Mouse (Mus musculus): Measurements from ENCODE around the gene Ybey.
A peak's percentile ranks its signal among the peaks of the same experiment; 100 is the strongest.

The Ybey gene

GRCm38 (mm10) chr10:76468203-76469162, at the start of gene Ybey, which contains the start of gene Mcm3ap:
Gene Ybey, minus strand, starts transcription at chr10:76469114.
Gene Mcm3ap, plus strand, starts transcription at chr10:76468927.
- peak; percentile 88 for DNase-seq

GRCm38 (mm10) chr10:76512965-76513583, 44.2 kb upstream of the Ybey start:
- DNase-seq, result no peak

GRCm38 (mm10) chr10:76505865-76506264, 37.0 kb upstream of the Ybey start:
- DNase-seq, result no peak

GRCm38 (mm10) chr10:76504271-76504943, 35.5 kb upstream of the Ybey start:
- DNase-seq, result no peak

GRCm38 (mm10) chr10:76497522-76497921, 28.6 kb upstream of the Ybey start:
- DNase-seq, result no peak

- no peak for DNase-seq
These were observed 27.5 kb upstream of the Ybey start for GRCm38 (mm10) chr10:76496366-76496765.

- DNase-seq, result no peak
These were observed 26.6 kb upstream of the Ybey start for GRCm38 (mm10) chr10:76495501-76495900.

- no peak for DNase-seq
These were observed 24.6 kb upstream of the Ybey start for GRCm38 (mm10) chr10:76493527-76493926.

GRCm38 (mm10) chr10:76489205-76489604, 20.3 kb upstream of the Ybey start:
- no peak for DNase-seq

GRCm38 (mm10) chr10:76488265-76488664, 19.4 kb upstream of the Ybey start:
- no peak for DNase-seq

GRCm38 (mm10) chr10:76486302-76486701, 17.4 kb upstream of the Ybey start:
- no peak for DNase-seq

- no peak for DNase-seq
These were observed 12.6 kb upstream of the Ybey start for GRCm38 (mm10) chr10:76481480-76481879.

GRCm38 (mm10) chr10:76480851-76481250, 11.9 kb upstream of the Ybey start:
- no peak for DNase-seq

GRCm38 (mm10) chr10:76473759-76474158, 4.8 kb upstream of the Ybey start:
- DNase-seq, result no peak

GRCm38 (mm10) chr10:76462721-76463120, 6.2 kb downstream of the Ybey start:
- no peak for DNase-seq

GRCm38 (mm10) chr10:76462312-76462711, 6.6 kb downstream of the Ybey start:
- peak; percentile 9 for DNase-seq

- no peak for DNase-seq
These were observed 7.7 kb downstream of the Ybey start for GRCm38 (mm10) chr10:76461255-76461654.

- peak; percentile 24 for DNase-seq
These were observed 13.6 kb downstream of the Ybey start for GRCm38 (mm10) chr10:76455289-76455688.

GRCm38 (mm10) chr10:76448851-76449250, 20.1 kb downstream of the Ybey start, which contains the start of gene 2610028H24Rik:
Gene 2610028H24Rik, plus strand, starts transcription at chr10:76449081.
- DNase-seq, result no peak

- peak; percentile 13 for DNase-seq
These were observed 21.3 kb downstream of the Ybey start for GRCm38 (mm10) chr10:76447406-76448229.

GRCm38 (mm10) chr10:76445996-76446681, 22.8 kb downstream of the Ybey start:
- DNase-seq, result no peak

Measured in right cerebral cortex, postnatal 25 days (tissue).